ENCODE assay signal across 16 mouse cellular contexts in the genomic region with DNA sequence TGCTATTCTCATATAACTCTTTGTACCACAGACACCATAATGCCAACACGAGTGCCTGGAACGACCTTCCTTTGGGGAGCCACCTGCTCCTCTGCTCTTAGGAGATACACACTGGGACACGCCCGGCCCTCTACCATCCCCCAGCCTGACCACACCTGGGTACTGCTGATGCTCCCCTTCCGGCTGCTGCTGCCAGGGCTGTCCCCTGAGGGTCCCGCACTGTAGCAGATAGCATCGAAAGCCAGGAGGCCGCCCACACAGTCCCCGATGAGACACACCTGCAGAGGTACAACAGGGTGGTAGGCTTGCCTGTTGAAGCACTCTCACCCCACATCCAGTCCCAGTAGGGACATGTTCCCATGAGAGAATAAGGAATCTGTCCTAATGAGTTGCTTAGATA. TPM values are rescaled to one million over a fixed set of nuclear protein-coding genes. Genes with fewer than 3 reads are reported as not detected.
"Had no signal": no experiment of that assay in that cellular context is flagged by ENCODE, and none has a peak within 500 bp of the region (broad histone marks: within the 10 kb centered on the region; RNA-seq: fewer than 3 reads in every experiment).

No protein-coding gene starts in this region.

- H3K9me3 ChIP-seq: neural tube, embryonic 15.5 days; stomach, embryonic 15.5 days had no signal

- H3K27ac ChIP-seq: neural tube, embryonic 15.5 days; stomach, embryonic 15.5 days; stomach, postnatal 0 days had no signal

- H3K36me3 ChIP-seq: stomach, embryonic 15.5 days had no signal

- DNase-seq: right cerebral cortex, adult 18-20 months; right cerebral cortex, postnatal 14 days; right cerebral cortex, postnatal 25 days; right cerebral cortex, postnatal 4 days; spleen, adult 18-20 months; thymus, adult 18-20 months; thymus, adult 2 months; thymus, postnatal 14 days; thymus, postnatal 25 days; thymus, postnatal 36 days; thymus, postnatal 4 days had no signal

- H3K4me2 ChIP-seq: neural tube, embryonic 15.5 days; stomach, embryonic 15.5 days had no signal

- H3K9ac ChIP-seq: neural tube, embryonic 15.5 days; stomach, embryonic 15.5 days had no signal

- H3K4me1 ChIP-seq: stomach, embryonic 15.5 days had no signal

- H3K27me3 ChIP-seq: neural tube, embryonic 15.5 days; stomach, embryonic 15.5 days had no signal

- H3K4me3 ChIP-seq: neural tube, embryonic 15.5 days; stomach, embryonic 15.5 days had no signal

RNA-seq across cellular contexts. Expression of a gene that starts 28.9 kb away (rescaled TPM):
- total RNA-seq: neutrophil, adult 5-6 weeks had no signal

RNA-seq across cellular contexts. Expression of a gene that starts 33.4 kb away (rescaled TPM):
- total RNA-seq: neutrophil, adult 5-6 weeks had no signal
- polyA plus RNA-seq: stomach, embryonic 14.5 days had no signal
